8 mouse cellular contexts compared by ENCODE assay signal in the genomic region with DNA sequence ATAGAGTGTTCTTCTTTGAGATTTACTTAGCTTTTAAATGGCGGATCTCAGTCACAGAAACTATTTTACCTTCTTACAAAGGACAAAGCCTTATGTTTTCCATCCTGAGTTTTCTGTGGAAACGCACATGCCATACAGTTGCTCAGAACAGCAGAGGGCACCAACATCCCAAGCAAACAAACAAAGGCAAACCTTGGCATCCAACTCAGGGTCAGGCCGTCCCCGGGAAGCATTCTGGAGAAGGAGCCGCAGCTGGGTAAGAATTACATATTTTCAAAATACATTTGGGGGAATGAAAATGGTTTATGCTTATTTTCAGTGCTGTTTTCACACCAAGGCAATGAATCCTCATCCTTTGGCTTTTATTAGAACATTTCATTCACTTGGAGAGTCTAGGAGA.
DNase-seq lines count a peak whose midpoint lies in the region.

No protein-coding gene starts in this region.

- WGBS in heart, embryonic 10.5 days = 53% methylated on average over 5 of the region's 5 CpGs

- DNase-seq in heart, adult 11 months = peak; percentile 92
- DNase-seq in heart, embryonic 10.5 days (ENCODE audit: low spot score) = no peak
- DNase-seq in brain, embryonic 18.5 days (ENCODE audit: low read depth, low spot score) = peak; percentile 50
- DNase-seq in forelimb bud, embryonic 11.5 days (ENCODE audit: low read depth, low spot score) = peak; percentile 44
- peak; percentile 51 for DNase-seq in kidney, adult 9 months
- DNase-seq in lung, adult 18-20 months = peak; percentile 28 to 42
- DNase-seq in retina, adult 2 months (ENCODE audit: low read depth, low spot score) = peak; percentile 15
- DNase-seq in thymus, postnatal 36 days = no peak

- no peak overlapping the region for H3K4me3 ChIP-seq in heart, embryonic 10.5 days

- H3K27me3 ChIP-seq in heart, embryonic 10.5 days (ENCODE audit: insufficient read depth, poor library complexity, severe bottlenecking) = no peaks in the 10 kb centered on the region

- H3K36me3 ChIP-seq in heart, embryonic 10.5 days = no peaks in the 10 kb centered on the region

- H3K27ac ChIP-seq in heart, embryonic 10.5 days = no peak overlapping the region

- H3K9me3 ChIP-seq in heart, embryonic 10.5 days = no peaks in the 10 kb centered on the region

- H3K4me1 ChIP-seq in heart, embryonic 10.5 days = no peaks in the 10 kb centered on the region

Comparison
In these comparisons a context has a peak if more than half of its experiments do, and no peak if none do; other contexts are left out.
1. DNase-seq: peak in heart, adult 11 months (single experiment), brain, embryonic 18.5 days (single experiment), forelimb bud, embryonic 11.5 days (single experiment), kidney, adult 9 months (single experiment), lung, adult 18-20 months (2 of 2) and retina, adult 2 months (single experiment); none in heart, embryonic 10.5 days (single experiment) and thymus, postnatal 36 days (0 of 2).